Mouse (Mus musculus) left cerebral cortex, adult 11 months (tissue): ENCODE results near the gene Rack1.
A peak's percentile ranks its signal among the peaks of the same experiment; 100 is the strongest.
"Not testable (repeated sequence)": the region's sequence is repeated elsewhere in the genome, so short reads cannot be mapped to it uniquely, and the experiment has no call there.

ENCODE experiments used
- DNase-seq: peaks from one replicate; pipeline ENCODE4 v3.0.0; 2022; ENCODE audit warnings: low spot score

The Rack1 gene

GRCm38 (mm10) chr11:48799921-48800701 is at the start of gene Rack1:
Gene Rack1, plus strand, starts transcription at chr11:48800332.
- DNase-seq: peak; percentile 77

- no peak for DNase-seq
Observed at GRCm38 (mm10) chr11:48750428-48750827, 49.7 kb upstream of the Rack1 start.

- DNase-seq: not testable (repeated sequence)
Observed at GRCm38 (mm10) chr11:48753534-48753933, 46.6 kb upstream of the Rack1 start.

GRCm38 (mm10) chr11:48759021-48759420 is 41.1 kb upstream of the Rack1 start:
- no peak for DNase-seq

GRCm38 (mm10) chr11:48764119-48764518 is 36.0 kb upstream of the Rack1 start:
- no peak for DNase-seq

GRCm38 (mm10) chr11:48767195-48767876 is 32.8 kb upstream of the Rack1 start:
- no peak for DNase-seq

GRCm38 (mm10) chr11:48771691-48772090 is 28.4 kb upstream of the Rack1 start:
- no peak for DNase-seq

- DNase-seq: peak; percentile 44
Observed at GRCm38 (mm10) chr11:48774443-48775298, 25.5 kb upstream of the Rack1 start.

GRCm38 (mm10) chr11:48775483-48775882 is 24.6 kb upstream of the Rack1 start:
- DNase-seq: no peak

GRCm38 (mm10) chr11:48776664-48777063 is 23.5 kb upstream of the Rack1 start:
- DNase-seq: no peak

- no peak for DNase-seq
Observed at GRCm38 (mm10) chr11:48777303-48777702, 22.8 kb upstream of the Rack1 start.

GRCm38 (mm10) chr11:48779450-48779849 is 20.7 kb upstream of the Rack1 start:
- DNase-seq: no peak

- no peak for DNase-seq
Observed at GRCm38 (mm10) chr11:48782243-48782642, 17.9 kb upstream of the Rack1 start.

- no peak for DNase-seq
Observed at GRCm38 (mm10) chr11:48787455-48788211, 12.5 kb upstream of the Rack1 start.

GRCm38 (mm10) chr11:48788311-48789089 is 11.6 kb upstream of the Rack1 start:
- peak; percentile 51 for DNase-seq

GRCm38 (mm10) chr11:48789215-48789614 is 10.9 kb upstream of the Rack1 start:
- no peak for DNase-seq

- peak; percentile 74 for DNase-seq
Observed at GRCm38 (mm10) chr11:48789973-48790823, 9.9 kb upstream of the Rack1 start.

- DNase-seq: no peak
Observed at GRCm38 (mm10) chr11:48790946-48791345, 9.2 kb upstream of the Rack1 start.

GRCm38 (mm10) chr11:48791894-48792293 is 8.2 kb upstream of the Rack1 start:
- DNase-seq: not testable (repeated sequence)

GRCm38 (mm10) chr11:48793184-48793583 is 6.9 kb upstream of the Rack1 start:
- no peak for DNase-seq
